Mouse (Mus musculus) liver, postnatal 0 days (tissue): ENCODE data around the gene Gm13290. TPM values are rescaled to one million over a fixed set of nuclear protein-coding genes. Genes with fewer than 3 reads are reported as not detected.
A peak's percentile ranks its signal among the peaks of the same experiment; 100 is the strongest.
"Not testable (repeated sequence)": the region's sequence is repeated elsewhere in the genome, so short reads cannot be mapped to it uniquely, and the experiment has no call there.

Source experiments
- ATAC-seq: fragments of 200-750 bp; cut with Nextera tagmentation; 2 replicates; pipeline ENCODE4 v1.8.0; 2017; ENCODE audit warnings: mild to moderate bottlenecking, moderate library complexity
- DNase-seq: peaks from one replicate; pipeline ENCODE4 v3.0.0-alpha.2; 2016
- H3K27ac ChIP-seq: fragments of 300-500 bp; sonication (generic); 2 replicates; pipeline ENCODE4 v1.5.1; 2014; ENCODE audit warnings: antibody characterized with exemption, moderate library complexity, mild to moderate bottlenecking, low read depth
- H3K27me3 ChIP-seq: fragments of 300-500 bp; sonication (generic); 2 replicates; pipeline ENCODE4 v1.6.1; 2014; ENCODE audit warnings: low read length, control low read depth, mixed read lengths; ENCODE audit not compliant: insufficient read depth
- H3K36me3 ChIP-seq: fragments of 300-500 bp; sonication (generic); replicated peaks from 2 replicates; pipeline ENCODE4 v1.6.1; 2014; ENCODE audit warnings: mild to moderate bottlenecking, control low read depth, low read length, moderate library complexity, mixed read lengths; ENCODE audit not compliant: insufficient read depth
- H3K4me1 ChIP-seq: fragments of 300-500 bp; sonication (generic); 2 replicates; pipeline ENCODE4 v1.6.1; 2014; ENCODE audit warnings: antibody characterized with exemption, mild to moderate bottlenecking, control low read depth; ENCODE audit not compliant: insufficient read depth
- H3K4me2 ChIP-seq: fragments of 300-500 bp; sonication (generic); 2 replicates; pipeline ENCODE4 v1.6.1; 2014; ENCODE audit warnings: low read depth, mild to moderate bottlenecking, low read length, moderate library complexity, mixed read lengths
- H3K4me3 ChIP-seq: fragments of 300-500 bp; sonication (generic); 2 replicates; pipeline ENCODE4 v1.5.1; 2014; ENCODE audit warnings: low read depth, low read length
- H3K9ac ChIP-seq: fragments of 300-500 bp; sonication (generic); replicated peaks from 2 replicates; pipeline ENCODE4 v1.6.1; 2014; ENCODE audit warnings: mild to moderate bottlenecking, moderate library complexity
- H3K9me3 ChIP-seq: fragments of 300-500 bp; sonication (generic); 2 replicates; pipeline ENCODE4 v1.6.1; 2016; ENCODE audit warnings: mild to moderate bottlenecking, control low read depth, low read length, mixed read lengths
- CTCF ChIP-seq: sonication (generic); IDR thresholded peaks from 2 replicates; pipeline ENCODE4 v1.5.1; 2016; ENCODE audit warnings: antibody characterized with exemption, low read depth
- WGBS: fragments of 180-500 bp; shearing (Covaris S2); extraction: QIAGEN DNeasy Blood & Tissue Kit; methylation state at CpG from one replicate; pipeline ENCODE4 v1.1.7; 2014; ENCODE audit not compliant: insufficient replicate concordance; 5-methylcytosine and 5-hydroxymethylcytosine counted together
- polyA plus RNA-seq: library from polyadenylated mRNA; unstranded; fragments of >200 nt; fragmentation: Nextera tagmentation; extraction: Ambion mirVana; gene quantifications from 2 replicates; pipeline ENCODE4 v1.2.1, GENCODE M21; 2015

Gene Gm13290
- polyA plus RNA-seq, 1 experiment from 2014 or later = not detected

GRCm38 (mm10) chr4:88760431-88760830 is 13.2 kb upstream of the Gm13290 start:
- H3K9me3 ChIP-seq, H3K27me3 ChIP-seq, ATAC-seq, H3K36me3 ChIP-seq, H3K4me1 ChIP-seq, H3K9ac ChIP-seq: not testable (repeated sequence)
- Histone ChIP-seq H3K4me3 (peak overlapping the region; percentile 39), H3K27ac (peak overlapping the region; percentile 66), H3K4me2 (peak overlapping the region; percentile 57)
- peak; percentile 69 for TF ChIP-seq CTCF
- WGBS = 0% methylated on average over 16 of the region's 28 CpGs
- DNase-seq = peak; percentile 73

GRCm38 (mm10) chr4:88761776-88762175 is 11.9 kb upstream of the Gm13290 start:
- WGBS = 64% methylated on average over 6 of the region's 8 CpGs
- not testable (repeated sequence) for H3K9me3 ChIP-seq, H3K9ac ChIP-seq, H3K36me3 ChIP-seq, H3K4me1 ChIP-seq, H3K27me3 ChIP-seq, DNase-seq, H3K27ac ChIP-seq, H3K4me2 ChIP-seq, ATAC-seq, H3K4me3 ChIP-seq

GRCm38 (mm10) chr4:88762341-88762740 is 11.3 kb upstream of the Gm13290 start:
- not testable (repeated sequence) for H3K4me2 ChIP-seq, H3K9me3 ChIP-seq, H3K4me1 ChIP-seq, H3K4me3 ChIP-seq, H3K27ac ChIP-seq, H3K9ac ChIP-seq, H3K36me3 ChIP-seq, H3K27me3 ChIP-seq, DNase-seq, ATAC-seq
- WGBS = 49% methylated on average over 8 of the region's 9 CpGs

- H3K4me3 ChIP-seq = peak overlapping the region; percentile 26; the same call in 1 of the 2 replicates
- H3K27me3 ChIP-seq, ATAC-seq, H3K9me3 ChIP-seq, H3K4me1 ChIP-seq, H3K36me3 ChIP-seq: not testable (repeated sequence)
- DNase-seq = peak; percentile 64
- peak overlapping the region; percentile 34; the same call in 1 of the 2 replicates for H3K9ac ChIP-seq
- peak overlapping the region; percentile 51 for H3K4me2 ChIP-seq
- 6% methylated on average over 20 of the region's 42 CpGs for WGBS
- TF ChIP-seq CTCF = peak; percentile 67
- H3K27ac ChIP-seq = peak overlapping the region; percentile 51; the same call in 1 of the 2 replicates
These were observed 10.1 kb upstream of the Gm13290 start for GRCm38 (mm10) chr4:88763384-88764018.

- not testable (repeated sequence) for H3K36me3 ChIP-seq, H3K4me1 ChIP-seq, H3K27me3 ChIP-seq, H3K27ac ChIP-seq, H3K4me3 ChIP-seq, ATAC-seq, DNase-seq, H3K9ac ChIP-seq, H3K4me2 ChIP-seq, H3K9me3 ChIP-seq
- WGBS = no CpG with 5 or more reads among the region's 29 CpGs
These were observed 3.0 kb downstream of the Gm13290 start, which contains the start of gene Gm13289 for GRCm38 (mm10) chr4:88776622-88777021. Gene Gm13289 (plus strand): TSS chr4:88776922.

- not testable (repeated sequence) for H3K4me2 ChIP-seq, H3K4me1 ChIP-seq, H3K9ac ChIP-seq, ATAC-seq, H3K27me3 ChIP-seq, DNase-seq, H3K27ac ChIP-seq, H3K36me3 ChIP-seq, H3K9me3 ChIP-seq, H3K4me3 ChIP-seq
- no CpG with 5 or more reads among the region's 29 CpGs for WGBS
These were observed 5.9 kb downstream of the Gm13290 start, which contains the start of gene Gm13272 for GRCm38 (mm10) chr4:88779550-88779949. Gene Gm13272 (plus strand): TSS chr4:88779850.

- not testable (repeated sequence) for H3K9me3 ChIP-seq, H3K27me3 ChIP-seq, H3K36me3 ChIP-seq, H3K4me1 ChIP-seq, DNase-seq, H3K27ac ChIP-seq, ATAC-seq, H3K4me3 ChIP-seq, H3K4me2 ChIP-seq, H3K9ac ChIP-seq
- WGBS = 47% methylated on average over 11 of the region's 18 CpGs
These were observed 6.7 kb downstream of the Gm13290 start for GRCm38 (mm10) chr4:88780320-88780719.

GRCm38 (mm10) chr4:88781831-88782230 is 8.2 kb downstream of the Gm13290 start, which contains the start of gene Ifnz:
Gene Ifnz (plus strand): TSS chr4:88782131.
- not testable (repeated sequence) for H3K9me3 ChIP-seq, ATAC-seq, H3K36me3 ChIP-seq, H3K4me2 ChIP-seq, H3K4me1 ChIP-seq, DNase-seq, H3K27me3 ChIP-seq, H3K9ac ChIP-seq
- H3K27ac ChIP-seq = peak within 1 kb of the TSS; percentile 39; the same call in 1 of the 2 replicates
- WGBS = 0% methylated on average over 1 of the region's 7 CpGs
- 0 out of 2 replicates have a peak within 1 kb of the TSS, but pooled peaks have one; percentile 19 for H3K4me3 ChIP-seq
